Mouse (Mus musculus) heart, postnatal 0 days (tissue): ENCODE measurements around the gene Gnb1.

Source experiments
- CTCF ChIP-seq: IDR thresholded peaks from 2 replicates; pipeline ENCODE4 v1.5.1; 2016; ENCODE audit warnings: antibody characterized with exemption, control low read depth, low read depth
- EP300 ChIP-seq: IDR thresholded peaks from 2 replicates; pipeline ENCODE4 v1.6.1; 2016; ENCODE audit warnings: antibody characterized with exemption, low read depth

GRCm38 (mm10) chr4:155551073-155551472 is 59.9 kb downstream of the Gnb1 start:
- TF ChIP-seq CTCF, result no peak
- TF ChIP-seq EP300, result no peak
